Mouse (Mus musculus) heart, adult 9 months (tissue): ENCODE measurements around the gene Arhgap20.

Experiments
- DNase-seq, 2 experiments: peaks; one replicate each; pipeline ENCODE4 v3.0.0; 2022; ENCODE audit warnings: low spot score in 2 of 2

Arhgap20 gene

DNA sequence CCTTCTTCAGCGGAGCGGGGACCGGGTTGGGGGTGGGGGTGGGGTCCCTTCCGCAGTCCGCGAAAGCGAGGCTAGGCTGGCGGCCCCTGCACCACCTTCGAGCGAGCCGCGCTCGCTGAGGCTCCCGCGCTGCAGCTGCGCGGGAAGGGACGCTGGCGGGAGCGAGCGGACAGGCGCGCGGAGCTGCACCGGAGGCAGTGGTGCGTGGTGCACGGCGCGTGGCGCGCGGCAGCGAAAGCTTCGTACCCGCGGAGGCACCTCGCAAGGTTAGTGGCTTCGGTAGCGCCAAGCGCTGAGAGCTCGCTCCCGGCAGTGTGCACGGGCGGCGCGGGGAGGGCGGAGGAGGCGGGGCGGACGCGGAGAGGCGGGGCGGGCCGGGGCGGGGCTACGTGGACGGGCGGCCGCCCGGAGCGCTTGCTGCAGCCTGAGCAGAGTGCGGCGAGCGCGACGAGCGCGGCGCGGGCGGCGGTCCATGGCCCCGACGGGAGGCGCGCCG lies at the start of gene Arhgap20:
TSS of gene Arhgap20 (plus strand) at position 417 of the 496 bp plus-strand sequence.
- DNase-seq, result peak in 1 of 2 experiments; percentile 43

DNA sequence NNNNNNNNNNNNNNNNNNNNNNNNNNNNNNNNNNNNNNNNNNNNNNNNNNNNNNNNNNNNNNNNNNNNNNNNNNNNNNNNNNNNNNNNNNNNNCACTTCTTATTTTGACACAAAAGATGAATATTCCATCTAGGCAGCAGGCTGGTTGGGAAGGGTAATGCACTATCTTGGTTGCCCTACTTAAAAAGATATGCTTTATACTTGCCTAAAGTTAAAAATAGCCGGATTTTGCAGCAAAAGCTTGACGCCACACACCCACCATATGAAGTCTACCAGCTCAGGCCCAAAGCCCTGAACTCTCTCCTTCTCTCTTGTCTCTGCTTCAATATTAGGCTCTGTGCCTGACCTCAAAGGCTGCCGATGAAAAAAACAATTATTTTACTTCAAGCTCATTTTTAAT lies 46.3 kb upstream of the Arhgap20 start:
- no peak for DNase-seq

DNA sequence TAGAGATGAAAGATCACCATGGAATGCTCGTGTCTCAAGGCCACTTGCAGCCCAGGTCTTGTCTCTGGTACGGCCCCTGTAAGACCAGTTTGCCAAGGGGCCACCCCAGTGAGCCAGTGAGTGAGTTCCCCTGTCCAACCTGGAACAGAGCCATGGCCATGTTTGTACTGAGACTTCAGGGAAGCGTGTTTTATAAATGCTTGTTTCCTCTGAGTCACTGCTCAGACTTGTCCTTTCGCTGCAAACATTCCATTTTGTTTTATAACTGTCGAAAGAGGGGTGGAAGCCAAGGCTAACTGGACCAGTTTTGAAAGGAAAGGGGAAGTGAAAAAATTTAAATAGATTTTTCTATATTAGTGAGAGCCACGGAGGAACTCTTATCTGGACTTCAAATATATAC lies 37.2 kb upstream of the Arhgap20 start:
- DNase-seq, result peak; percentile 6 to 13

DNA sequence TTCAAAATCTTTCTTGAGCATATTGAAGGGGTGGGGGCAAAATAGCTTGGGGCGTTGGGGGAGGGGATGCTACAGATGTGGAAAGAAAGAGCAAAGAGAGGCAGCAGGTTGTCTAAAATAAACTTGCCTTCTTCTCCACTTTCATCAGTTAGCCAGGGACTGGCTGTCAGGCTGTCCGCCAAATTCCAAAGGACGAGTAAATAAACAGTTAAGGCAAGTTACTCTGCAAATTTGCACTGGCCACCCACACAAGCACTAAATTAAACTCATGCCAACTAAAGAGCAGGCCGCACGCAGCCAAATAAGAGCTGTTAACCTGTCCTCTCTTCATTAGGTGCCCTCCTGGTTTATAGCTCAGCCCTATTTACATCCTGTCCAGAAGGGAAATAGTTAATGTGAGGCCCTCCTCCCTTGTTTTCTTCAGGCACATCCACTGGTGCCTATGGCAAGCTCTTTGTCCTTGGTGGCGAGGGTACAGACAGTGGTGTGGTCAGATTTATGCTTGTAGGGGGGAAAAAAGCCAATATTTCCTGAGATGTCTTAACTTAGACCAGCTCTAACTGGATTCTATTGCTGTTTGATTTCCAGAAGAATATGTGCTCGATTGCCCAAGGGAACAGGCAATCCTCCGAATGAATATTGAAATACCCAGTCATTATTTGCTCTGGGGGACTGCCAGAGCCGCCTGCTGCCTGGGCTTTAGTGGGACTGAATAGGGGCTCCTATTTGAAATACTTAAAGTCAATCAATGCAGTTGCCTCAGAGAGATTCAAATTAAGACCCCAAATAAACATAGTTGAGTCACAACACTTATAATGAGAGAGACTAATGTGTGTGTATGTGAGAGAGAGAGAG lies 29.7 kb upstream of the Arhgap20 start:
- DNase-seq, result no peak

DNA sequence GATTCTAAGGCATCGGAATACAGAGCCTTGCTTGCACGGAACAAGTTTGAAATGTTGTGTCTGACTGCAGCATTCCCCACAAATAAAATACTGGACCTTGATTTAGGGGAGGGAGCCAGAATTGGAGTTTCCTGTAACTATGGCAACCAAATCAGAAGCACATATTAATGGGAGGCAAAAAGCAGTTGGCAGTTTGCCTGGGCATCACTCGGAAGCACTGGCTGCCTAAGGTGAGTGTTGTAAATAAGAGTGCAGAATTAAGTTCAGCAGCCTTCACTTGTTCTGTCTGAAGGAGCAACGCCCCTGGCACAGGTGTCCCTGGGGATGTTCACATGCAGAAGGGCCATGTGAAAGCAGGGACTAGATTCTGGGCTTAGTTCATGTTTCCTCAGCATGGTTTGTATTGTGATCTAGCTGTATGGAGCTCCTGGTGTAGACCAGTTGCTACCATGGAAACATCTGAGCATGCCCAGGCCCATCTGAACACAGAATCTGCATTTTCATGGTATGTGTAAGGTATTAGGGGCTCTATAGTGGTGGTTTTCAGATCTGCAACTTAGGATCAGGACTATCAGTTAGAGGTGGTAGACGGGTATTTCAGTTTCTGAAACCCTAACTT lies 28.3 kb upstream of the Arhgap20 start:
- DNase-seq, result no peak

DNA sequence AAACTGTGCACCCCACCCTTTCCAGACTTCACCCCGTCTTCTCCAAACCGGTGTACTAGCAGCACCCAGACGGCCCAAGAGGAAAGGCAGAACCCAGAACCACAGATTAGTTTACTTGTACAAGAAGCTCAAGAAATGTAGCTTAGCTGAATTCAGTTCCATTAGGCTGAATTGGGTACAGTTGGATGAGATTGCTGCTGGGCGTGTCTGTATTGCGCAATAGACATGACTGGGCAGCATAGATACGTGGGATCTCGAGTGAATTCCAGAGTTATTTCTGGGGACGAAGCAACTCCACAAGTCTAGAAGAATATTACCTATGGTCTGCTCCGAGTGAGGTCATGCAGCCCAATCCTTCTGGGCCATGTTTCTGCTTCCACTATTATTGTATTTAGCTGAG lies 26.8 kb upstream of the Arhgap20 start:
- no peak for DNase-seq

DNA sequence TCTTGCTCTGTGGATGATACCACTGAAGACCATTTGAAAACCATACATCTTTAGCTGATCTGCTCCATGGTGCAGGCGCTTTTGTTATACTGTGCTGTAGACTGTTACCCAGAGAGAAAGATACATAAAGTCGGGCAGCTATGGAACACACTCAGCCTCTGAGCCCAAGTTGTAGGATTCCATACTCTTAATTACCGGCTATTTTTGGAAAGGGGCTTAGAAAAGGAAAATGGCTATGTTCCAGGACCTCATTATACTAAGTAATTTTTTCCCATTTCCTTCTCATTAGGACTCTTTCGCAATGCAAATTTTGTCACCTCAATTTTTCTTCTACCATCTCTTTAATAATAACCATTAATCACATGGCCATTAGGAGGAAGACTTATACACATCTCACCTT lies 25.3 kb upstream of the Arhgap20 start:
- no peak for DNase-seq

DNA sequence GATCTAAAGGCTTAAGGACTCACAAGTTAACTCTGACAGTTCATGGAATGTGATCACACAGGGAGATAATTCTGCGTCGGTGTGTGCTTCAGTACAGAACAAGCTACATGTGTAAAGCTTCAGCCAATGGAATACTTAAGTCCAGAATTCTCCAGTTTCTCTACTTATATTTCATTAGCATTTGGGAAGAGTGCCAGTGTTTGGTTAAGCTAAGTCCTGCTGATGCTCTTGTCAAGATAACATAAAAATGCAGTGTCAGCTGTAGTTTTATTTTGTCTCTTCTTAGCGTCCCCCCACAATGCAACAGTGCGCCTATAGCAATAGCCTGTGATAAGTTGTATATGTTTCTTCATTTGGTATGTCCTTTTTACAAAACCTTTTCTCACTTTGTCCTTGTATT lies 15.0 kb upstream of the Arhgap20 start:
- no peak for DNase-seq

DNA sequence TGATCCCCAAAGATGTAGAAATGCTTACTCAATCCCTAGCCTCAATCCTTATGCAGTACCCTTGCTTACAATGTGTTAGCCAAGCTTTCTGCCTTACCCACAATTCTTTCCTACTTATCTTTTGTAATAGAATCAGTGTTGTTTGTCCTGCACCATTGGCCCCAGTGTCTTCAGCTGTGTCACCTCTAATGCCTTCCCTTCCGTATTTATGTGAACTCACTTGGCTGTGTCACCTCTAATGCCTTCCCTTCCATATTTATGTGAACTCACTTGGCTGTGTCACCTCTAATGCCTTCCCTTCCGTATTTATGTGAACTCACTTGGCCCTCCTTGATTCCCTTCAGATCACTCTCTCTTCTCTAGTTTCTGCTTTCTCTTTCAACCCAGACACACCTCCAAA lies 4.1 kb upstream of the Arhgap20 start:
- no peak for DNase-seq

DNA sequence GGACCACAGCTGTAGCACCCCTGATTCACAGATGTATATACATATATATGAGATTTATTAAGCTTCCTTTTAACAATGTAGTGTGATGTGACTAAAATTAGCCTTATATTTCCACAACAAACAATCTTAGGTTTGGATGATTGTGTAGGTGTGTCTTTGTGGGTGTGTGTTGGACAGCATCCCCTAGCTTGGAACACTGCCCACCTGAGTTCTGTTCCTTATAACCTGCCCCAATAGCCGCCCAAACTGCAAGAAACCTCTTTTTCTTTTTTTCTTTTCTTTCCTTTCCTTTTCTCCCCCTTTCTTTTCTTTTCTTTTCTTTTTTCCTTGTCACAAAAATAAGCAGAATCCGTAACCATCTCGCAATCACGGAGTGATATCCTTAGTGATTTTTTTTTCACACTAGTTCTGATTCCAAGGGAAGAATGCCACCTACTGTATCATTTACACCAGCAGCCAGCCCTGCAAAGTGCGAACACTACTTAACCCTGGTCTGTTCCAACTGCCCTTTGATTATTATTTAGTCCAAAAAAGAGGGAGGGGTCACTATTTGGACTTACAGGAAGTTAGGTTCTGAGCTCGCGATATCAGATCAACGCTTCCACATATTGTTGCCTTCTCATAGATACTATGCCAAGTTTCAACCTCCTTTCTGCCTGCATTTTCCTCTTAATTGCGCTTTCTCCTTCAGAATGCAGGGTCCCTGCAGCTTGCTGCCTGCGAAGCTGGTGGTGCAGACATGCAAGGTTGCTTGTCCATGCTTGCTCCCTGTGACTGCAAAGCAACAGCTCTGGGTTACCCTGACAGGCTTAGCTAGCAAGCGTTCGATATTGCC lies 879 bp upstream of the Arhgap20 start:
- peak; percentile 16 to 19 for DNase-seq

DNA sequence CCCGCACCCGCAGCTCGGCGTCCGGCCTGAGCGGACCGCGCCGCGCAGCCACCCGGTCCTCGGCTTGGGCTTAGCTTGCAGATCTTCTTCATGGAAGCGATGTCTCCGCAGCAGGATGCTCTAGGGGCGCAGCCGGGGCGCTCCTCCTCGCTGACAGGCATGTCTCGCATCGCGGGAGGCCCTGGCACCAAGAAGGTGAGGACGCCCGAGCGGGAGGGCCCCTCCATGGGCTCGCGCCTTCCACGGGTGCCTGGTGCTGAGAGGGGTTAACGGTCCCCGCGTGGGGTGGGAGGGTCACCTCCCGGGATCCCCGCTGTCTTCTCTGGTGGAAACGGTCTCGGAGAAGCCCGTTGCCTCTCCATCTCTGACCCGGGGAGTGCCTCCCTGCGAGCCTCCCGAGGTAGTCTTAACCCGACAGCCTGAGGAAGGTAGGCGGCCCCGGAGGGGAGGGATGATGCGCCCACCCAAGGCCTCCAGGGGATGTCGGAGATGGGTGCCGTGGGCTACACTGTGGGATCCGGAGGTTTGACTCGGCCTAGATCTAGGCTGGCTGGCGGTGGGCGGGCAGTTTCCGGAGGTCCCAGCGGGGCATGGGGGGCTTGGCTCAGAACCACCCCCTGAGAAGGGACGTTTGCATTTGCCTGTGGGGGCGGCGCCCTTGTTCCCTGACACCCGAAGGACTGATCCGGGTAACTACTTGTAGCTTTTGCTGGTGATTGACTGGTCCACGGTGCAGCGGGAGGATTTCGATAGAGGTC lies 459 bp downstream of the Arhgap20 start:
- peak; percentile 25 to 49 for DNase-seq

DNA sequence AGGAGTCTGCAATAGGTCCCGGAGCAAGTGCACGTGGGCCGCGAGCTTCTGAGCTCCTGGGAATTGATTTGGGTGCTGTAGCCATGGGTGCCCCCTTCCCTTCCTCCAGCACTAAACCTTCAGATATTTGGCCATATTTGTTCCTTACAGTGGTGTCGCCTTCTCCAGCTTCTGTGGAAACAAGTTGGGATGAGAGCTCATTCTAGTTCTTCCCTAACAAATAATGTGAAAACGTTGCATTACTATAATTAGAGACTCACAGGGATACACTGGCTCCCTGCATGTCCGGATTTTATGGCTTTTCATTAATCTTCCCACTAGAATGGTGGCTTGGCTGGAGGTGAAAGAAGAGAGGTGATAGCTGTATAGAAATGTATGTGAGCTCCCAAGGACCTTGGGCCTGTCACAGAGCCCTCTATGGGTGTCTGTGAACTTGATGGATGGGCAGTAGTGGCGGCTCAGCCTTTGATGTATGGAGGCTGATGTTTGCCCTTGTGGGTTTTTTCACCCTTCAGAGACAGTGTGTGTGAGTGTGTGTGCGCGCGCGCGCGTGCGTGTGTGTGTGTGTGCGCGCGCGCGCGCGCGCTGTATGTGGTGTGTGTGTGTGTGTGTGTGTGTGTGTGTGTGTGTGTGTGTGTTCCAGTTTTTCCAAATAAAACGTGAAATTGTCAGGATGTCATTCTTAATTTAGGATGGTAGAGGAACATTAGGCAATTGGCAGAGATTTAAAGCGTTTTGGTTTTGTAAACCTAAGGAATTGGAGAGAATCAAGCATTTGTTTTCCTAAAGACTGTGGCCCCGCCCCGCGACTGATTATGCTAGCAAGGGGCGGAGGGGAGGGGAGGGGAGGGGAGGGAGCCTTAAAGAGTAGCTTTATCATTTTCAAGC lies 1.3 kb downstream of the Arhgap20 start:
- no peak for DNase-seq

DNA sequence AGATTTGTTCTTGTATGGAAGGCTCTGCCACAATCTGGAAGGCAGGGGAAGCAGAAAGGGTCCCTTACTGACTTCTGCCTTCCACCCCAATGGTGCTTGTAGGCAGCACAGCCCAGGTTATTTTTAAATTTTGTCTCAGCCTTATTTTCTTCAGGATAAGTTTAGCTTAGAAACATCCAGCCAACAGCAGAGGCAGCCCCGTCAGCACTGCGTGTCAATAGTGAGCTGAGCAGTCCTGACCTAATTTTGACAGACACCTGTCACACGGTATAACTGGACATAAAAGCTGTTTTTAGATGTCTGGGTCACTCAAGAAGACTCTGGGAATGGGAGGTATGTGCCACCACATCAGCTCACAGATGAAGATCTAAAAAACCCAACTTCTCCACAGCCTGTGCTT lies 9.1 kb downstream of the Arhgap20 start:
- DNase-seq, result peak in 1 of 2 experiments; percentile 21

DNA sequence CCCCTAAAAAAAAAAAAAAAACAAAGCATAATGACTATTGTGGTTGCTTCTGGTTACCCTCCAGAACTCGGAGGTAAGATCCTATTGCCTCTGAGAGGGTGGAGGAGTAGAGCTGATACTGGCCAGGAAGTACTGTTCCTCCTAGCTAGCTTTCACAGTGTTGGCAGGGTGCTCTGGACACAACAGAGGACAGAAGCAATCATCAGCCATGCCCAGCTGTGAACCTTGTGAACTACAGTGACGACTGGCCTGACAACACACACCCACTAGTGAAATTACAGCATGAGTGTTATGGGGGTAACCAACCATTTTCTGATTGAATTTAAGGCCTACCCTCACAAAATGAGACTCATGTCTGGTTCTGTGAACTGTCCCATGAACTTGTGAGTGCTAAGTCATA lies 11.3 kb downstream of the Arhgap20 start:
- DNase-seq, result no peak

DNA sequence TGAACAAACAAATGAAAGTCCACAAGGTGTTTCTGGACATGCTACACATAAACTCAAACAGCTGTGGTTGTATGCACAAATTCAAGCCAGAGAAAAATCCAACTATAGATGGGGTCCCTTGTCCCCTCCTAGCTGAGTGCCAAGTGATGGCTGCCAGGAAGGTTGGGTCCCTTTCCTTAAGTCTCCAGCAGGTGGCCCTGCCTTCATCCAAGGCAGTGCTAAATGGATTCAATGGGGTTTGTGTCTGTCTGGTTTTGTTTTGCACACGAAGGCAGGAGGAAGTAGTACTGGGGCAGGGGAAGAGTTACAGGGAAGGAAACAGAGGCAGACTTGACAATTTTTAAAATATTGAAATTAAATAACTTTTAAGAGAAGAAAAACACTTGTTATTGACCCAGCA lies 12.0 kb downstream of the Arhgap20 start:
- no peak for DNase-seq

DNA sequence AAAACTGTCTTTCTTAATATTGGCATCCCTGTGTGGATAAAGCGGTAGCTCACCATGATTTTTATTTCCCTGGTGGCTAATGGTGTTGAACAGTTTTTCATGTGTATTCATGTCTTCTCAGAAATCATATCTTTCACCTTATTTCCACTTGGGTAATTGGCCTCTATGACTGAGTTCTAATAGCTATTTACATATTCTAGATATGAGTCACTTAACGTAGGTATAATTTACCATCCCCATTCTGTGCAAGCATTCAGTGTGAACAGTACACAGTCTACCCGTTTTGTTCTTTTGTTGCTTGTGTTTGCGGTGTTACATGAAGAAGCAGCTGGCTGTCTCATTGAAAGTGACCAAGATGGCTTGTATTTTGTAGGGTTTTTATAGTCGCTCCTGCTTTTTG lies 14.1 kb downstream of the Arhgap20 start:
- no peak for DNase-seq

DNA sequence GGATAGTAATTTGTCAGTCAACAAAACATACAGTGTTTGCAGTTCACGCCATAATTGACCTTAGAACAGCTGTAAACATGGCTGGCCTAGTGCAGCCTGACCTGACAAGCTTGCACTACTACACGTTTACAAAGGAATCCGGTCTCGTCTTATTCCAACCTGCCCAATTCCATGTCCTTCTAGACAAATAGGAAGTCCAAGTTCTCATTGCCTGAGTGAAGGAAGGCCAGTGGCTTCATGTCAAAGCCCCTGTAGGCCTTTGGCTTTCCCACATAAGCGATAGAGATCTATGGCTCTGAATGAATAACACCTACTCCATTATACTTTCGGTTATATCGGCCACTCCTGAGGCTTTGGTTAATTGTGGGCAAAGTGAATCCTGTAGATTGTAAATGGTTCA lies 16.0 kb downstream of the Arhgap20 start:
- DNase-seq, result no peak

DNA sequence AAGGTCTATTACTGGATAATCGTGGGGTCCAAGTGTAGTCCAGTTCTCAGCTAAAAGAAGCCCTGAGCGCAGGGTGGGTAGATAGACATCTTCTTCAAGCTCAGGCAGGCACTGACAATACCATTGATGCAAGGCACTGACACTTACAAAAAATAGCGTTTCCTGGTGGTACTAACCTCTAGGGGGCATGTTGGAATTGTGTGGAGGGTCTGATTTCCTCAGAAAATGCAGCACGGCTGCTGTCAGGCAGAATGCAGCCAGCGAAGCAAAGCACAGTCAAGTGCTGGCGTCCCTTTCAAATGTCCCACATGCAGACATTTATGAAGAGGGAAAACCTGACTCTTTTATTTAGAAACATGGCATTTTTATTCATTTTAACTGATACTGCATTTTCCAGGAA lies 22.2 kb downstream of the Arhgap20 start:
- no peak for DNase-seq

DNA sequence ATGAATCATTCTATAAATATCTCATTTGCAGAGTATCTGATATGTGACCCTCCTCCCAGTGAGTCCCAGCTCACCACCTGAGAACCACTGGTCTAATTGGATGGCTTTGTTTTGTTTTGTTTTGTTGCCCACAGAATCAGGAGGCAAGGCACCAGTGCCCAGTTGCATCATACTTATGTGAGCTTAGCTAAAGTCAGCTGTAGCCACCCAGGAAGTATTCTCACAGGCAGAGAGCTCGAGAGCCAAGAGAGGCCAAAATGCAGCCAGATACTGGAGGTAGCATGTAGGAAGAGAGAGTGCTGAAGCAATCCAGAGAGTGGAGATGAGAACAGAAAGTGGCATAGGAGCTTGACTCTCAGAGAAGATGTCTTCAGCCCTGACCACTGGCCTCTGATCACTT lies 23.3 kb downstream of the Arhgap20 start:
- no peak for DNase-seq

DNA sequence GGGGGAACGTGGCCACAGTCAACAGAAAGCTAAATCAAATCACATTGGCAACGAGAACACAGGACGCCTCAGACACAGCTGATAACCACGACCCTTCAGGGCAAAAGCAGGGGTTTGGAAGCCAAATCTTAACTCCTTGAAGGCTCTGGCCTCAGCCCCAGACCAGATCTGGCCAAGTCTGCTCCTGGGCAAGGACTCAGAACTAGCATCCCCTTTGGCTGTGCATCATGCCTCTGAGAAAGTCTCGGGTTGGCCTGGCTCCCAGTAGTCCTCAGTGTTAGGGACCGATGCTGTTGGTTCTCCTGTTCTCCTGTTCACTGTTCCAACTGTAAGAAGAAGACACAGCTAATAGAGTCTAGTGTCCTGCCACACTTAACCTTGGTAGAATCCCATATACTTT lies 30.1 kb downstream of the Arhgap20 start:
- DNase-seq, result peak in 1 of 2 experiments; percentile 48

DNA sequence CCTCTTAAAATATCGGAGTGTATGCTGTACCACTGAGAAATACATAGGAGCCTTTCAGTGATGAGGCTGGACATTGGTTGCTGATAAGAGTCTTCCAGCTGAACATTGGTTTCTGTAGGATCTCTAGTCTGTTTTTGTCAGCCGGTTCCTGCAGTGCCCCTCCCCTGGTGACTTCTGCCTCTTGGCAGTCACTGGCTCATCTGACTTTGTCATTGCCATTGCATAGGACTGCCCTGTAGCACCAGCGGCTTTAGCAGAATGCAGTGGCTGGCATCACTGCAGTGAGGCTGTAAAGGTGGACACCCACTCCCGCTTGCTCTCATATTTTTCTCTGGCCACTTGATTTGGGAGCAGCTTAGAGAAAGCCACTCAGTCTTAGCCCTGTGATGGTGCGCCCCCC lies 33.1 kb downstream of the Arhgap20 start:
- DNase-seq, result peak; percentile 27 to 40
